Comparison of ENCODE assay signal across 9 mouse cellular contexts in the genomic region with DNA sequence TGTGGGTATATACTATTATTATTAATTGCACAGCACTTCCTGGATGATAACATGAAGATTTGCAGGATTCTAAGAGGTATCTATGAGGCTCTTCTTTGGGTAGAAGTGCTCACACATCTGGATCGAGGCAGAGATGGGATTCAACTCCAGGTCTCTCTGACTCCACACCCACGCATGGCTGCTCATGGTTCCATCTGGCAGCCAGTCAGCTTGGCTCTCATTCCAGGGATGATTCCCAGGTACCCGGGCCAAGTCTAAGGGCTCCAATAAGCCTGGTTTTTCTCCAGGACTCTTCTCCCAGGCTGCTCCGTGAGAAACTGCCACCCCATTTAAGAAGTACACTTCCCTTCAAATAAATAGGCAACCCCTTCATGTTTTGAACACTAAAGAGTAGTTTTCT.
DNase-seq lines count a peak whose midpoint lies in the region; ATAC-seq lines count a peak whose summit lies in the region.
"Had no signal": no experiment of that assay in that cellular context is flagged by ENCODE, and none has a peak within 500 bp of the region (broad histone marks: within the 10 kb centered on the region; RNA-seq: fewer than 3 reads in every experiment).

No protein-coding gene starts in this region.

- no peak overlapping the region for H3K9ac ChIP-seq in forebrain, embryonic 14.5 days (ENCODE audit: low read length)
- no peak overlapping the region for H3K9ac ChIP-seq in forebrain, embryonic 11.5 days (ENCODE audit: low read length)

- no peaks in the 10 kb centered on the region for H3K9me3 ChIP-seq in forebrain, embryonic 14.5 days (replicated peaks; ENCODE audit: control insufficient read depth, low read length)
- H3K9me3 ChIP-seq in forebrain, embryonic 11.5 days (ENCODE audit: control insufficient read depth, low read length) = no peaks in the 10 kb centered on the region

- H3K4me2 ChIP-seq in forebrain, embryonic 14.5 days (ENCODE audit: low read length) = no peak overlapping the region
- no peak overlapping the region for H3K4me2 ChIP-seq in forebrain, embryonic 11.5 days (ENCODE audit: low read depth, low read length, severe bottlenecking)

- no peaks in the 10 kb centered on the region for H3K27me3 ChIP-seq in forebrain, embryonic 14.5 days (replicated peaks; ENCODE audit: control insufficient read depth, insufficient read depth, low read length)
- no peaks in the 10 kb centered on the region for H3K27me3 ChIP-seq in forebrain, embryonic 11.5 days (ENCODE audit: control insufficient read depth, insufficient read depth, low read length)

- H3K27ac ChIP-seq in forebrain, embryonic 14.5 days (ENCODE audit: low read depth, low read length) = no peak overlapping the region; the same call in 1 of the 2 replicates
- no peak overlapping the region for H3K27ac ChIP-seq in forebrain, embryonic 11.5 days (ENCODE audit: low read depth, low read length)
- H3K27ac ChIP-seq: kidney, postnatal 0 days had no signal

- 0 out of 2 replicates have a peak, but pooled peaks cover 3% of the 10 kb centered on the region for H3K4me1 ChIP-seq in forebrain, embryonic 14.5 days (ENCODE audit: control insufficient read depth, insufficient read depth, low read length)
- no peaks in the 10 kb centered on the region for H3K4me1 ChIP-seq in forebrain, embryonic 11.5 days (replicated peaks; ENCODE audit: control insufficient read depth, insufficient read depth, low read length)

- peak; percentile 66; the same call in 1 of the 2 replicates for ATAC-seq in forebrain, embryonic 14.5 days
- ATAC-seq in forebrain, embryonic 11.5 days (replicated peaks; ENCODE audit: low FRiP score) = no peak
- ATAC-seq in megakaryocyte, adult 5-6 weeks (ENCODE audit: poor library complexity, severe bottlenecking) = no peak

- no peak overlapping the region for H3K4me3 ChIP-seq in forebrain, embryonic 14.5 days (ENCODE audit: low read depth, low read length)
- no peak overlapping the region for H3K4me3 ChIP-seq in forebrain, embryonic 11.5 days (ENCODE audit: low read depth, low read length)

- peak; percentile 46 for DNase-seq in forebrain, embryonic 14.5 days (ENCODE audit: low spot score)
- no peak for DNase-seq in forebrain, embryonic 11.5 days (ENCODE audit: low spot score)
- DNase-seq in 3134 (ENCODE audit: extremely low read depth, insufficient read length, low spot score) = peak; percentile 34
- peak; percentile 46 for DNase-seq in fat pad, adult 2 months (ENCODE audit: extremely low read depth, low read depth, low spot score)
- DNase-seq in kidney, postnatal 25 days = peak; percentile 78 to 81
- peak; percentile 44 to 71 for DNase-seq in urinary bladder, postnatal 36 days (ENCODE audit: low spot score in 2 of 2)
- DNase-seq in spleen, postnatal 10 days (ENCODE audit: low spot score in 2 of 2) = no peak

- no peaks in the 10 kb centered on the region; the same call in 1 of the 2 replicates for H3K36me3 ChIP-seq in forebrain, embryonic 14.5 days (ENCODE audit: control insufficient read depth, insufficient read depth, low read length)
- H3K36me3 ChIP-seq in forebrain, embryonic 11.5 days (ENCODE audit: control insufficient read depth, insufficient read depth, low read length) = no peaks in the 10 kb centered on the region

- WGBS in forebrain, embryonic 14.5 days = 47% methylated on average over 4 of the region's 4 CpGs
- WGBS in forebrain, embryonic 11.5 days = 87% methylated on average over 4 of the region's 4 CpGs

Comparison
In these comparisons a context has a peak if more than half of its experiments do, and no peak if none do; other contexts are left out.
1. DNase-seq: peak in forebrain, embryonic 14.5 days (single experiment), 3134 (single experiment), fat pad, adult 2 months (single experiment), kidney, postnatal 25 days (2 of 2) and urinary bladder, postnatal 36 days (2 of 2); none in forebrain, embryonic 11.5 days (single experiment) and spleen, postnatal 10 days (0 of 2).